Mouse (Mus musculus) 416B (cell line): ENCODE measurements around the gene Bmp7.
A peak's percentile ranks its signal among the peaks of the same experiment; 100 is the strongest.

Source experiments
- DNase-seq: peaks from one replicate; pipeline ENCODE4 v3.0.0; 2011; ENCODE audit warnings: low read depth

Bmp7 gene

DNA sequence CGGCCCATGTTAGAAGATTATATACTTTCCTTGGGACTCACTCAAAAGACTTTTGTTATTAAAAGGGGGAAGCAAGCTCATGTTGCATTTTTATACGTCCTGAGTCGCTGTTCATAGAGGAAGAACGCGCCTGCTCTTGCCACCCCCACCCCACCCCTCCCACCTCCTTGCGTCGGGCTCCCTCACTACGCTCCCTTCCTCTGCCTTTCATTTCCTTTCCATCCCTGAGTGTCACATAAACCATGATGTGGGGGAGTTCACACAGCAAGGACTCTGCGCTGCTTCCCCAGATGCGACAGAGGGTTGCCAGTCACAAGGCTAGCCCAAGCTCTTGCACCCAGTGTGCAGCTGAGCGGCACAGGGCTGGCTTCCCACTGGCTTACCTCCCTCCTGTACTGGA, 88.3 kb downstream of the Bmp7 start:
- DNase-seq, result no peak

DNA sequence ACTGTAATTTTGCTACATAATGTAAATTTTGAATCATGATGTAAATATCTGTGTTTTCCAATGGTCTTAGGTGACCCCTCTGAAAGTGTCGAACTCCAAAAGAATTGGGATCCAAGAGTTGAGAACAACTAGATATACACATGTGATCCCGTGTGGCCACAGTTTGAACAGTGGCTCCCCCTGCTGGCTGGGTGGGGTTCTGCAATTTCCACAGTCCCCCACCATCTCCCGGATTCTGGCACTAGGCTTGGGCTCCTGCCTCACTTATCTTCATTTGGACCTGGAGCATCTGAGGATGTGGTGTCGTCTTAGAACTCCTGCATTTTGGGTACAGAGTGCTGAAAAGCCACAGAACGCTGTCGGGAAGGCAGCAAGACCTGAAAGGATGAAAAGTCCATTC, 91.9 kb downstream of the Bmp7 start:
- no peak for DNase-seq

DNA sequence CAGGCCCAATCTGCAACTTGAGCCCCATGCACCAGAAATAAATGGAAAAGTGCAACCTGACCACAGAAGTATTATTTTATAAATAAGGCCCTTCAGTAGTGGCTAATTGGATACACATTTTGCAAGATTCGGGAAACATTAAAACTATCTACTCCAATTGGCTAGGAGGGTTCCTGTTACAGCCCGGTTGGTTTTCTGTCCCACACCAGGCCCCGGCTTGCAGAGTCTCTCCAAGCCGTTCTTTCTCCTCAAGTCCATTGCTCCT, 93.9 kb downstream of the Bmp7 start:
- DNase-seq, result no peak

DNA sequence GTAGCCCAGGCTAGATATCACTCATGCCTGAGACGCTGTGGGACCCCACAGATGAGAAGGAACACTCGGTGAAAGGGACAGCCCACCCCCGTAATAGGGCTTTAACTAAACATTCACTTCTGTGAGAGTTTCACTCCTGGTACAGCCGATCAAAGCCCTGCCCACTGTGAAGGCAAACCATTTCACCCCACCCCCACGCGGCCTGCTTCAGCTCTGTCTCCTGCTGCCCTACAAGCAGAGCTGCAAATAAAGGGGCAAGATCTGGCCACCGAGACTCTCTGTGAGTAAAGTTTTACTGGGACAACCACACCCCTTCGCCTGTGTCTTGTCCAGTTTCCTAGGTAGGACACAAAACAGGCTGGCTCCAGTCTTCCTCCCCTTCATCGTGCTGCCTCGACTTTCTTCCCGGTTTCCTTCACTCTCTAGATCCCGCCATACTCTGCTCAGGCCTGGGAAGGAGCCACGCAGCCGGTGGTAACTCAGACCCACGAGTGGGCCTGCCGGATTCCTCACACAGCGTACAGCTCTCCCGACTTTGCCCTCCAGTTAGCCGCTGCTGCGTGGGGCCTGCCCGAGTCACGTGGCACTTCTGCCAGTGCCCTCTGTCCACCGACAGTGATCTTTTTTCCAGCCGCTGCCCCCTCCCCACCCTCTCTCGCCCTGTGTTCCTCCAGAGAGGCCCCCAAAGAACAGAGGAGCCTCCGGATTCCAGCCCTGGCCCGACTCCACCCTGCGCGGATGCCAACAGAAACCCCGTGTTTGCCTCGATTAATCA, 94.4 kb downstream of the Bmp7 start:
- DNase-seq, result no peak

DNA sequence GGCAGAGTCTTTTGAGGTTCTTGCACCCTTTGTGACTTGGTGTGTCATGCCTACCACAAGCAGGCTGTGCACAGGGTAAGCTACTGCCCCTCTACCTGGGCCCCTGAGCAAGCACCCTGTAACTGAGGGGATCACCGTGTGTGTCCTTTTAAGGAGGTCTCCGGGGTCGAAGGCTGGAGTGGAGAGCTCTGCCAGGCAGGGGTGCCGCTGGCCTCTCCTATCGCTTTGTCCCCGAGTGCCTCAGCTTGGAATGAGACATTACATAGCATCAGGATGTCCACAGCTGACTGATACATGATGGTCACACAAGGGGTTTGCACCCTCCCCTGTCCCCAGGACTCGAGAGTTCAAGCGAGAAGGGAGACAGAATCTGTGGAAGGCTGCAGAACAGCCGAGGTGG, 96.2 kb downstream of the Bmp7 start:
- DNase-seq, result no peak

DNA sequence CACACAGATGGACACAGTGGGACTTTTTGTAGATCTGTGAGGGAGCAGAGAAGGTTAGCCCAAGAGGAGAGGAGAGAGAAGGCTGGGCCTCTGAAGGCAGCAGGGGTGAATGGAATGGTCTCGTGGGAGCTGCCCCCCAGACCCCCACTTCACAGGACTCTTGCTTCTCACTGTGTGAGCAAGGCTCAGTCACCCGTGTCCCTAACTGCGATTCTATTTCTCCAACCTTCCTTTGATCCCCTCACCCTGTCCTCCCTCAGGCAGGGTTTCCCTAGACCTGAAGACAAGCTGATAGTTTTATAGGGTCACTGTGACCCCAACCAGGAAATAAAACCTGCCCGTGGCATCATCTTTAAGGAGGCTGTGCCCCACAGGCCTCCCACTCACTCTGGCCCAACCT, 97.8 kb downstream of the Bmp7 start:
- DNase-seq, result no peak

DNA sequence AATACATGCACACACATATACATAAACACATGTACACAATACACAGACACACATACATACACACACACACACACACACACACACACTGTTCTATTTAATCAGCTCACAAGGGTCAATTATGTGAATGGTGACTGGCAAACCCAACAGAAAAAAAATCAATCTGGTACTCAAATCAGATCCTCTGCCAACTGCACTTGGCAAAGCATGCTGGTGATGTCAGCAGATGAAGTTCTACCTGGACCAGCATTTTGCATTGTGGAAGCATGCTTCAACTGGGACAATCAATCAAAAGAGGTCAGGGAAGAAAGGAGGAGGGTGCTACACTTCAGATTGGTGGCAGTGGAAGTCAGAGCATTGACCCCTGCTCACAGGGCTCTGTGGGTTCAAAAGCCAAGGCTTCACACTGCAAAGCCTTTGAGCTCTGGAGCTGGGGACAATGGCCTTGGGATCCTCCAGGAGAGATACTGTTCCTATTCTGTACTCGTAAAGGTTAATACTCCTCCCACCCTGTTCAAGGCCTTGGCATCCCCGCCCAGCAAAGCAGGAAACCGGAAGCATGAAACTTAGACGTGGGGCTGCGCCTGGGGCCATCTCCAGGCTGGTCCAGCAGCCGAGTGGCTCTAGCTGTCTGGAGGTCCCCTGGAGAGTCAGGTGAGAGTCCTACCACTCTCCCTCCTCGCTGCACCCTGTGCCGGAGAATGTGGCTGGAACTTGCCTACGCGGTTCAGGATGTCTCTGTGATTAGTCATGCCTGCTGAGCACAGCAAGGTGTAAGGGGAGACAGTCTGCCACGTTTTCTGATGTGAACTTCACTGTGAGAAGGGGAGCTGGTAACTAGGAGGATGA, 99.0 kb downstream of the Bmp7 start:
- no peak for DNase-seq

DNA sequence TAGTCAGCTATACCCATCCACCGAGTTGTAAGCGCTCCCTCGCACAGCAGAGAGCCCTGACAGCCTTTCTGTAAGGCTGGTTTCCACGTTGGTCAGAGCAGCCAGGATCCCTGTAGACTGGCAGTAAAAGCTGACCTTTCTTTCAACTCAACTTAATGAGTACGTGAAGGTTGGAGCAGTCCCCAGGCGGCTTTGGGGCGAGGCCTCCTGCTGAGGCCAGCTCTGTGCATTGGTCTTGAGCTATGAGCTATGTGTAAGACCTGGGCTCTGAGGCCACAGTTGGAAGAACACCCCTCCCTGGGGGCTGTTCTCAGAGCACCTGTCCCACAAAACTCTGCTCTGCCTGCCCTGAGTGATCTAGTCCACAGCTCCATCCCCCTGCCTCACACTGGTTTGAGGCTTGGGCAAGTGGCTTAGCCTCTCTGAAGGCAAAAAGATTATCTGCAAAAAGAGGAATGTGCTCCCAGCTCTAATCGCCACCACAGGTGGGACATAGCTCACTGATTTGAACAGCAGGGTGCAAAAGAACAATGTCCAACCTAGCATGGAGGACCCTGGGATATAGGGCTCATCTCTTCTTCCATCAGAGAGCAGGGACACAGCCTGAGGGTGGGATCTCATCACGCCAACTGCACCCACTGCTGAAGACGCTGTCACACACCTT, 100.7 kb downstream of the Bmp7 start:
- DNase-seq, result no peak

DNA sequence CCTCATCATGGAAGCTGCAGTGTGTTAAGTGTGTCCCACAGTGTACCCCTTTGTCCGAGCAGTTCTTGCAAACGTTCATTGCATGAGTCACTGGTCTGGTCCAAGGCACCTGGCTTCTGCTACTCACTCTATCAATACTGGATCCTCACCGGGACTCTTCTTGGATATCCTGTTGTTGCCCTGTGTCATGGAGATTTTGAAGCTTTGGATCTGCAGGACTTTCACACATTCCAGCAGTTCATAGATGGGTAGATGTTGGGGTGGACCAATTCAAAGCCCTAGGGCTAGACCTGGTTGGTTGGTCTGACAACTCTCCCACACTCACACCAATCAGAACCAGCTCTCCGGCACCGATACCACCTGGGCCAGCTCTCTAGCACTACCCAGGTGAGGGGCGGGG, 103.6 kb downstream of the Bmp7 start:
- no peak for DNase-seq

DNA sequence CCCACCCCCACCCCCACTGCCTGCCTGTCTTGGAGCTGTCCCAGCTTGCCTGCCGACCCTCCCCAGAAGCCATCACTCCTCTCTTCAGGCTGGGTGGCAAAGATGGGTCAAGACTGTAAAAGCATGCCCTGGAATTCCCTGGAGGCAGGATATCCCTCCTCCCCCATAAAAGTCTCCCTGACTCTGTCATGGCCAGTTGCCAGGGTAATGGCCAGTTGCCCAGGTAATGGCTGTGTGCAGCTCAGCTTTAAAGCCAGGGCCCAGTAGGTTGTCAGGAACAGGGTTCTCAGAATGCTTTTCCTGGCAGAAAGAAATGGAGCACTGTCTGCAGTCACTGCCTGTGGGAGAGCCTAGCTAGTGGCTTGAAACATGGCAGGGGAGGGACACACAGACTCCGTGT, 106.9 kb downstream of the Bmp7 start:
- no peak for DNase-seq

DNA sequence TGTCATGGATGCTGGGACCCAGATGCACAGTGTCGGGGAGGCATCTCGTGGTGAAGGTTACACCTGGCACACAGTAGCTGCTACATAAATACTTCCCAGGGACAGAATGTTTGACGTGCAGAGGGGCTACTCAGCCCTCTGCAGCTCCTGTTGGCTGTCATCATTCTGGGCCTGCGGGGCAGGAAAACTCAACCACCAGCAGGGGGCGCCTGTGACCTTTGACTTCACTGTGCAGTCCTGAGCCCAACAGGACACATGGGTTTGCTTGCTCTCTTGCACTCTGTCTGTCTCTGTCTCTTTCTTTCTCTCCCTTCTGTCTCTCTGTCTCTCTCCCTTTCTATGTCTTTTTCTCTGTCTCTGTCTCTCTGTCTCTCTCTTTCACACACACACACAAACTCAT, 108.4 kb downstream of the Bmp7 start:
- DNase-seq, result peak; percentile 71

DNA sequence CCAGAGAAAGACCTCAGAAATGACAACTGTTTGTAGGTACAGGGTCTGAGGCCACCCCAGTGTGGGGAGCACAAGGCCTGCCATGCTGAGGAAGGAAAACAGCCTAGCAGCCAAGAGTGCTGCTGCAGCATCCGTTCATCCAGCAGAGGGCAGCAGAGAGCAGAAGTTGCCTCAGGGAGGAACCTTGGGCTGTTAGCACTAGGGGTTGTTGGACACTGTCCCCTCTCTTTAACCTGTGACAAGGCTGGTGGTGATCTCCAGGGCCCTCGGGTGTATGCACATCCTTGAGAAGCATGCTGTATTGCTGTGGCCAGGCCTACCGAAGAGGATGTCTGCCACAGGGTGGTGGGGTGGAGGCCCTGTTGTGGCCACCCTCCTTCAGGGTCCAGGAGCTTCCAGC, 109.0 kb downstream of the Bmp7 start:
- DNase-seq, result peak; percentile 68

DNA sequence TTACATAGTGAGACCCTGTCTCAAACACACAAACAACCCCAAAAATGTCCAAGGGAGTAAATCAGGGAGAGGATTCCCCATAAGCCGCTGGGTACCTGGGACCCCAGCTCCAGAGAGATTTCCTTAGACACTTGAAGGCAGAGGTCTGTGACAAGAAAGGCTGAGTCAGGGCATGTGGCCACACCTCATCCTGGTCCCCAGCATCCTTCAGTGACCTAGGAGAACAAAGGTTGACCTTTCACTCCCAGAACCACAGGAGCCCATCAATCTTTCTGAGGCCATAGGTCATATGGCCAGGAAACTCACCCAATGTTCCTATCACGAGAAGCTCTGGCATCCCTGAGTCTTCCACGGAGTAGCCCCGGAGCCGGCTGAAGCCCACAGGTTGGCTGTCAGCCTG, 111.9 kb downstream of the Bmp7 start:
- no peak for DNase-seq

DNA sequence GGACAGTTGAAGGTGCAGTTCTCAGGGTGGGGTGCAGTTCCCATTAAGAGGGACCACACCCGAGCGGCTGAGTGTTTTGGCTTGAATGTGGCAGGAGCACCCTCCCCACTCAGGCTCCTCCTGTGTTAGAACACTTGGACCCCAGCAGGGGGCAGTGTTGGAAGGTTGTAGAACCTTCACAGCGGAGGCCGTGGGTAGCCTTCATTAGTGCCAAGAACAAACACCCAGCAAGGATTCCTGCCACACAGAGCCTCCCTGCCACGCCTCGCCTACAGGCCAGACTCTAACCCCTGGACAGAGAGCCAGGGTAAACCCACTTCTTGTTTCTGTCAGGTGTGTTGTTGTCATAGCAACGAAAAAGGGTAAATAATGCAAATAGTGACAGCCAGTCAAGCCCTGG, 112.6 kb downstream of the Bmp7 start:
- peak; percentile 42 for DNase-seq

DNA sequence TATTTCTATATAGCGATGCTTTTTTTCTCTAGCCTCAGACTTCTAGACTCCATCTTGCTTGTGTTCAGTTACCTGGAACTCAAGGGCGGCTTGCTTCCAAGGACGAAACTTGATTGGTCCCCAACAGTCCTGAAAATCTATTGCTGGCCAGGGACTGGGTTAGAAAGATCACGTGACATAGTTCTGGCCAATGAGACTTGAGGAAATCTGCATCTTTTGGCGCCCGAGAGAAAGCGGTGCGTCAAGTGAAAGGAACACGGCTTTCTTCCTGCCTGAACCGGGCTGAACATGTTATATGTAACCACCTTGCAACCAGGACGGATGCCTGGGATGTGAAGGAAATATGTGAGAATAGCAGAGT, 114.4 kb downstream of the Bmp7 start:
- no peak for DNase-seq

DNA sequence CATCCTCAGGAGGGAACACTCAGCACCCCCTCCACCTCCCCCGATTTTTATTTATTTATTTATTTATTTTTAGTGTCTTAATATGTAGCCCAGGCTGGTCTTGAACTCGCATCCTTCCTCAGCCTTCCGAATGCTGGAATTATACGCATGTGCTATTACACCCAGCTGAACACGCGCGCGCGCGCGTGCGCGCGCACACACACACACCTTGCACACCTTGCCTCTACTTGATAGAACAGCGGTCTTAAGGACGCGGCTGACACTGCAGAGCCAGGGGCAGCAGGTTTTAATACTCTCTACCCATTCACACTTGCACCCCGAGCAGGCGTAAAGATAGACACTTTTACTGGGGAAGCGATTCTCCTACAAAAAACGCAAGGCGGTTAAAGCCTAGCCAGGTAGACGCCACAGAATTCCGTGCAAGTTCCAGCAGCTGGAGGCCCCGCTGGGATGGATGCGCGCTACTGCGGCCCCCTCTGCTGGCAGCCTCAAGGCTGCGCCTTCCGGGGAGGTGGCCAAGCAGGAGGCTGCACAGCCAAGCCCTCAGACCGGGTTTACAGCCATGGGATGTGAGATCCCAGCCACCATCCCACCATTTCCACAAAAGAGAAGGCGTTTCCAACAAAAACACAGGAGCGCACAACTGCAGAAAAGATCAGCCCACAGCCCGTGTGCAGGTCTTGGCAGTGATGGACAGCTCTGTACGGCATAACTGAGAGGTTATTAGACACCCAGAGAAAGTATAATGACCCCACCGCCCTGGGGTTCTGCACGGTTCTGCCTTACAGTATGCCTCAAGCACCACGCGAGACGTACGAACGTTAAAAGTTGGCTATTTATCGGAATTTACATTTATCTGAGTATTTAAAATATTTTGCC, 115.0 kb downstream of the Bmp7 start:
- no peak for DNase-seq

DNA sequence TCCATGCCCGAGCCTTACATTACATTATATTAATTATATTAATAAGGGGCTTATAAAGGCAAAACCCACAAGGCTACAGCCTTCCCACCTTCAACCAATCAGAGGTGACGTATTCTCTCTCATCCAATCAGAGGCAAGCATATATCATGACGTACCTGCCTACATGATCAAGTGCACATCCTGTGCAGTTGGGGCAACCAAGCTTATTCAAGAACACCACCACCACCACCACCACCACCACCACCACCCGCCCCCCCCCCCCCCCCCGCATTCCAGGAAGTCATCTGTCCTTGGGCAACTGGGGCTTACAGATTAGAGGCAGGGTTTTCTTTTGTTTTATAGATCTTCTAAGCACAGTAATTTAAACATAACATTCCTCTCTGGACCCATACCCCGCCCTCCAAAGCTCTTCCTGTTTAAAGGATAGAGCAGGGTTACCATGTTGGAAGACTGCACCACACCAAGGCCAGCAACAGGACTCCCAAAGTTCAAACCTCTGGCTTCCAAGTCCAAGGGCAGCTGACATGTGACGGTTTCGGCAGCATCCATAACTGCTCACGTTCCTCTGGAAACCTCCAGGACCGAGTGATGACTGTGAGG, 121.4 kb downstream of the Bmp7 start:
- no peak for DNase-seq
